Mouse (Mus musculus) left cerebral cortex, adult 11 months (tissue): Measurements from ENCODE around the gene Tbx10.
A peak's percentile ranks its signal among the peaks of the same experiment; 100 is the strongest.

Experiments
- DNase-seq: peaks from one replicate; pipeline ENCODE4 v3.0.0; 2022; ENCODE audit warnings: low spot score

Tbx10 gene

GRCm38 (mm10) chr19:3975866-3976265 is 16.7 kb upstream of the Tbx10 start:
- no peak for DNase-seq

- peak; percentile 70 for DNase-seq
Measured at GRCm38 (mm10) chr19:3980309-3980708, 12.2 kb upstream of the Tbx10 start.

- no peak for DNase-seq
Measured at GRCm38 (mm10) chr19:3980917-3981316, 11.6 kb upstream of the Tbx10 start.

GRCm38 (mm10) chr19:3983527-3984200 is 8.9 kb upstream of the Tbx10 start:
- no peak for DNase-seq

GRCm38 (mm10) chr19:3985261-3985681 is 7.3 kb upstream of the Tbx10 start:
- no peak for DNase-seq

GRCm38 (mm10) chr19:3986334-3986733 is 6.2 kb upstream of the Tbx10 start, which contains the start of gene Acy3:
Gene Acy3, plus strand, starts transcription at chr19:3986570.
- DNase-seq = no peak

GRCm38 (mm10) chr19:3988066-3988465 is 4.5 kb upstream of the Tbx10 start:
- no peak for DNase-seq

GRCm38 (mm10) chr19:3988750-3989149 is 3.8 kb upstream of the Tbx10 start:
- DNase-seq = no peak

- no peak for DNase-seq
Measured at GRCm38 (mm10) chr19:3990804-3991203, 1.7 kb upstream of the Tbx10 start.

GRCm38 (mm10) chr19:3991562-3991961 is 990 bp upstream of the Tbx10 start:
- no peak for DNase-seq

- no peak for DNase-seq
Measured at GRCm38 (mm10) chr19:3991966-3992365, 586 bp upstream of the Tbx10 start.

GRCm38 (mm10) chr19:3994932-3995331 is 2.4 kb downstream of the Tbx10 start:
- DNase-seq = no peak

GRCm38 (mm10) chr19:3995505-3995904 is 3.0 kb downstream of the Tbx10 start:
- DNase-seq = no peak

GRCm38 (mm10) chr19:3996106-3996505 is 3.6 kb downstream of the Tbx10 start:
- no peak for DNase-seq

- no peak for DNase-seq
Measured at GRCm38 (mm10) chr19:3996747-3997146, 4.2 kb downstream of the Tbx10 start.

- no peak for DNase-seq
Measured at GRCm38 (mm10) chr19:3997231-3997630, 4.7 kb downstream of the Tbx10 start.

GRCm38 (mm10) chr19:3998335-3998734 is 5.8 kb downstream of the Tbx10 start:
- DNase-seq = no peak

- DNase-seq = no peak
Measured at GRCm38 (mm10) chr19:3999121-3999730, 6.7 kb downstream of the Tbx10 start.

GRCm38 (mm10) chr19:4000119-4000900 is 7.8 kb downstream of the Tbx10 start, which contains the start of the genes Nudt8 and Gm49405:
Gene Nudt8, plus strand, starts transcription at chr19:4000580.
Gene Gm49405, plus strand, starts transcription at chr19:4000626.
- peak; percentile 96 for DNase-seq

GRCm38 (mm10) chr19:4000949-4001525 is 8.5 kb downstream of the Tbx10 start:
- no peak for DNase-seq

- no peak for DNase-seq
Measured at GRCm38 (mm10) chr19:4001752-4002151, 9.2 kb downstream of the Tbx10 start.

GRCm38 (mm10) chr19:4003112-4003511 is 10.6 kb downstream of the Tbx10 start, which contains the start of gene Doc2g:
Gene Doc2g, plus strand, starts transcription at chr19:4003313.
- DNase-seq = no peak
